Mouse (Mus musculus) bone marrow, adult 2 months (tissue): Measurements from ENCODE around the gene Cpa4.

Experiments
- CTCF ChIP-seq: fragments of 200-500 bp; IDR thresholded peaks from 2 replicates; pipeline ENCODE4 v1.5.1; 2011; ENCODE audit warnings: low read length, control low read depth; ENCODE audit not compliant: control insufficient read depth, insufficient read depth
- POLR2A ChIP-seq: fragments of 200-500 bp; IDR thresholded peaks from 2 replicates; pipeline ENCODE4 v1.6.1; 2011; ENCODE audit warnings: low read depth, mild to moderate bottlenecking, control low read depth, low read length, borderline replicate concordance; ENCODE audit not compliant: control insufficient read depth

- TF ChIP-seq CTCF (no peak), POLR2A (no peak)
These were observed 48.3 kb downstream of the Cpa4 start for GRCm38 (mm10) chr6:30616491-30616941.
